Mouse (Mus musculus) ES-E14 (cell line): Measurements from ENCODE around the gene Cox10.

Experiments
- HCFC1 ChIP-seq: IDR thresholded peaks from 2 replicates; pipeline ENCODE4 v1.6.1; 2012; ENCODE audit warnings: low read length, inconsistent platforms, borderline replicate concordance; ENCODE audit not compliant: insufficient read depth
- MAFK ChIP-seq: IDR thresholded peaks from 2 replicates; pipeline ENCODE4 v1.6.1; 2014; ENCODE audit warnings: mild to moderate bottlenecking, low read depth, low read length, inconsistent platforms; ENCODE audit not compliant: insufficient read depth

DNA sequence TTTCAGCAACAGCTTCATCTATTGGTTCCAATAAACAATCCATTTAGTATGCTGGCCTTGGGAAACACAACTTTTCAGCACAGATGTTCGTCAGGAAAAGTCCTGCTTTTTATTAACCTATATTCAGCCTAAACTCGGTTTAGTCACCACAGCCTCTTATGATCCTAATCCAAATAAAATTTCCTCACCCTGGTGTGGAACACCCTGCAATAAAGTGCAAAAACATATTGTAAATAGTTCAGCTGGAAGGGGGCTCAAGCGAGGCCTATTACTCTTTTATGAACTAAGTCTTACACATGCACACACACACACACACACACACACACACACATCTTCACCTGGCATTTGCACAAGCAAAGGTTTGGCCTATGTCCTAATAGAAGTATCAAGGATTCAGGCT lies 16.1 kb downstream of the Cox10 start:
- no peak for TF ChIP-seq MAFK
- TF ChIP-seq HCFC1, result no peak
